Mouse (Mus musculus): ENCODE data around the gene Hecw1.

Gene Hecw1

GRCm38 (mm10) chr13:14522906-14523269 lies at the start of gene Hecw1:
Gene Hecw1, minus strand, starts transcription at chr13:14523228.
- no peak for DNase-seq

GRCm38 (mm10) chr13:14561336-14561735 lies 38.3 kb upstream of the Hecw1 start:
- DNase-seq = no peak

- DNase-seq = no peak
These were observed 29.6 kb upstream of the Hecw1 start for GRCm38 (mm10) chr13:14552628-14553027.

- DNase-seq = no peak
These were observed 19.8 kb upstream of the Hecw1 start for GRCm38 (mm10) chr13:14542860-14543259.

- DNase-seq = no peak
These were observed 711 bp downstream of the Hecw1 start for GRCm38 (mm10) chr13:14522128-14522905.

- no peak for DNase-seq
These were observed 1.3 kb downstream of the Hecw1 start for GRCm38 (mm10) chr13:14521746-14522127.

- no peak for DNase-seq
These were observed 3.4 kb downstream of the Hecw1 start for GRCm38 (mm10) chr13:14519605-14520004.

- DNase-seq = no peak
These were observed 5.5 kb downstream of the Hecw1 start for GRCm38 (mm10) chr13:14517478-14517877.

- no peak for DNase-seq
These were observed 7.9 kb downstream of the Hecw1 start for GRCm38 (mm10) chr13:14515106-14515505.

- no peak for DNase-seq
These were observed 9.1 kb downstream of the Hecw1 start for GRCm38 (mm10) chr13:14513934-14514333.

- DNase-seq = no peak
These were observed 16.3 kb downstream of the Hecw1 start for GRCm38 (mm10) chr13:14506765-14507164.

- no peak for DNase-seq
These were observed 22.8 kb downstream of the Hecw1 start for GRCm38 (mm10) chr13:14500251-14500650.

GRCm38 (mm10) chr13:14498780-14499179 lies 24.2 kb downstream of the Hecw1 start:
- no peak for DNase-seq

- no peak for DNase-seq
These were observed 26.1 kb downstream of the Hecw1 start for GRCm38 (mm10) chr13:14496954-14497353.

GRCm38 (mm10) chr13:14487812-14488211 lies 35.2 kb downstream of the Hecw1 start:
- no peak for DNase-seq

- DNase-seq = no peak
These were observed 51.9 kb downstream of the Hecw1 start for GRCm38 (mm10) chr13:14471121-14471520.

- DNase-seq = no peak
These were observed 55.5 kb downstream of the Hecw1 start for GRCm38 (mm10) chr13:14467517-14467916.

GRCm38 (mm10) chr13:14461036-14461435 lies 62.0 kb downstream of the Hecw1 start:
- no peak for DNase-seq

GRCm38 (mm10) chr13:14457043-14457442 lies 66.0 kb downstream of the Hecw1 start:
- DNase-seq = no peak

GRCm38 (mm10) chr13:14439540-14439939 lies 83.5 kb downstream of the Hecw1 start:
- no peak for DNase-seq

GRCm38 (mm10) chr13:14428845-14429553 lies 94.0 kb downstream of the Hecw1 start:
- DNase-seq = no peak

- DNase-seq = no peak
These were observed 98.2 kb downstream of the Hecw1 start for GRCm38 (mm10) chr13:14424836-14425235.

GRCm38 (mm10) chr13:14413405-14413804 lies 109.6 kb downstream of the Hecw1 start:
- DNase-seq = no peak

GRCm38 (mm10) chr13:14374470-14374869 lies 148.6 kb downstream of the Hecw1 start:
- DNase-seq = no peak

Measured in kidney, adult 18-20 months (tissue).